Mouse (Mus musculus) telencephalon, adult 2 months (tissue): ENCODE results near the gene Stk4.

ENCODE experiments used
- DNase-seq: peaks from one replicate; pipeline ENCODE4 v3.0.0-alpha.2; 2011; ENCODE audit warnings: low read depth, low spot score

Gene Stk4

DNA sequence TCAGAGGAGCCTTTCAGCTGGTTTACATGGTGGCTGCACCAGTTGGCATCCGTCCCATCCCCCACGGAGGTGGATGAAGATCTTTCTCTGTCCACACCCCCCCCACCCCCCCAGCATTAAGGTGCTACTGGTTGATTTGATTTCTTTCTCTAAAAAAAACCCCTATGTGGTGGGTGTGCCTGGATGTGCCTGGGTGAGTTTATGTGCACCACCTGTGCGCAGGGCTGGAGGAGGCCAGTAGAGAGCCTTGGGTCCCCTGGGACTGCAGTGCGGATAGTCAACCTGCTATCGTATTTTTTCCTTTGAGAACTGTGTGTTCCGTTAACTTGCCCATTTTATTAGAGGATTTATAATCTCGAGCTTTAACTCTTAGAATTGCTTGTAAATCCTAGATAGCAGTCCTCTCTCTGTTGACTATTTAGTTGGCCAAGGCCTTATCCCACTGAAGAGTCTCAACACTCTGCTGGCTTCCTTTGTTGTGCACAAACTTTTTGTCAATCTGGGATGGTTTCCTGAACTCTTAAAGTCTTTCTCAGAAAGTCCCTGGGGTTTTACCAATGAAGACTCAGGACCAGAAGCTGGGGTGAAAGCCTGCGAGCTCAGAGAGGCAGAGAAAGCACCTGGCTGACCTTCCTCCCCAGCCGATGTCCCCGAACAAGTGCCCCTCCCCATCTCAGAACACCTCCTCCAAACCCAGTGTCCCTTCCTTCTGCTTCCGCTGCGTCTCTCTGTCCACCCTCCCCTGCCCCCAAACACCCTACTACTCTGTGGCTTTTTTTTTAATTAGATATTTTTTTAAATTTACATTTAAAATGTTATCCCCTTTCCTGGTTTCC, 58.7 kb downstream of the Stk4 start:
- no peak for DNase-seq

DNA sequence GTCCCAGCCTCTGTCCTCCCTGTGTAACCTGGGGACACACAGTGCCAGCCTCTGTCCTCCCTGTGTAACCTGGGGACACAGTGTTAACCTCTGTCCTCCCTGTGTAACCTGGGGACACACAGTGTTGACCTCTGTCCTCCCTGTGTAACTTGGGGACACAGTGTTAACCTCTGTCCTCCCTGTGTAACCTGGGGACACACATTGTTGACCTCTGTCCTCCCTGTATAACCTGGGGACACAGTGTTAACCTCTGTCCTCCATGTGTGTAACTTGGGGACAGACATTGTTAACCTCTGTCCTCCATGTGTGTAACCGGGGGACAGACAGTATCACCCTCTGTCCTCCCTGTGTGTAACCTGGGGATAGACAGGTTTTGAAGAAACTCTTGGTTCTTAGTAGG, 61.5 kb downstream of the Stk4 start:
- no peak for DNase-seq

DNA sequence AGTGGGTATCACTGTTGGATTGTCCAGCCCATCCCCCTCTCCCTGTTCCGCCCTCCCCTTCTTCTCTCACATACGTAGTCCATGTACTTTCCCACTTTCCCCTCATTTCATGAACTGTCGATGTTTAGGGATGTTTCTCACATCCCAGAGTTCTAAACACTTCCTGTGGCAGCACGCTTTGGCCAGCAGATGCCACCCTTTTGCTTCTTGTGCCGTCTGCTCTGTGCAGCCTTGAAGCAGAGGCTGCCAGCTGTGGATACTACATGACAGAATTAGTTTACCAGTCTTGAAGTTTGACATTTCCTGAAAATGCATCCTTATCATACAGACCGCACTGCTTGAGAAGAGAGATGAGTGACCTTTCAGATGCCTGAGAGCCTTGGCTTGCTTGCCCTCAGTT, 64.4 kb downstream of the Stk4 start:
- no peak for DNase-seq

DNA sequence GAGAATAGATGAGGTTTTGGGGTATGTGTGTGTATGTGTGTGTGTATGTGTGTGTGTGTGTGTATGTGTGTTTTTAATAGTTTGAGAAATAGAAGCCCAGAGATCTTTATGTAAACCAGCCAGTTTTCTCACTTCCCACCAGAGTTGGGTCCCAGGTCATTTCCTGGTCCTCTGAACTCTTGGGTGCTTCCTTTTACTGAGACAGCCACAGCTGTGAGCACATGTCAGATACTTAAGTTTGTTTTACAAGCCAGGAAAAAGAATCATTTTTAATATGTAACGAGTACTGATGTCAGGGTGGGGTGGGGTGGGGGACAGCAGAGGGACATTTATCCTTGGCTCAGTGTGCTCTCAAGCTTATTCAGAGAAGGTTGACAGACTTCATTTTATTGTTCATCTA, 65.2 kb downstream of the Stk4 start:
- DNase-seq = no peak

DNA sequence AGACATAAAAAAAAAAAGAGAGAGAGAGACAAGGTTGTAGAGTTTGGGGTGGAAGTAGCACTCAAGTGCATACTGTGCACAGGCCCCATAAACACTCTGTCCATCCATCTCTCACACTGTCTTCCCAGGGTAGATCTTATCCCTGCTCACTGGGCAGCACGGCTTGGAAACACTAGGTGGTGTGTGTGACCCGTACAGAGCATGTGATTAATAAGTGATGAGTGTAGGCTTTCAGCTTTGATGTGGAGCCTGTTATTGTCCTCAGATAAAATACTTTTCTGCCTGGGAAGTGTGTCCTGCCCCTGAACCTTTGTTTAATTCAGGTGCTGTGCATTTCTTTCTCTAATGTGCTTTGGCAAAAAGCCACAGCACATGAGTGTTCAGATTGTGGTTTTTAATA, 66.3 kb downstream of the Stk4 start:
- DNase-seq = no peak

DNA sequence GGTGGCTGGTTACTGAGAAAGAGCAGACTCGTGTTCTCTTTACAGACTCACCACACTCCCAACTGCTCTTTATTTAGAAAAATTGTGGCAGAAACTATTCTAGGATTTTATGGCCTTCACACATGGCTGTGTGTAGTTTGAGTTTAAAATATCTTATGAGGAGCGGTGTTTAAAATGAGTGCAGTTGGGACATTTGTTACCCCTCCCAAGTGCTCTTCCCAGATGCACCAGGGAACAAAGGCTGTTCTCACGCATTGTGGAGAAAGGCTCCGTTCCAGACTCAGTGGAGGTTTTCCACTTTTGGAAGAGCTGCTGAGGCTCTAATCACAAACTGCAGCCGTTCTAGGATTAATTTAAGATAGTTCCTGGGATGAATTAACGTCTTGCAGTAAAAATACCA, 67.6 kb downstream of the Stk4 start:
- DNase-seq = peak; percentile 80

DNA sequence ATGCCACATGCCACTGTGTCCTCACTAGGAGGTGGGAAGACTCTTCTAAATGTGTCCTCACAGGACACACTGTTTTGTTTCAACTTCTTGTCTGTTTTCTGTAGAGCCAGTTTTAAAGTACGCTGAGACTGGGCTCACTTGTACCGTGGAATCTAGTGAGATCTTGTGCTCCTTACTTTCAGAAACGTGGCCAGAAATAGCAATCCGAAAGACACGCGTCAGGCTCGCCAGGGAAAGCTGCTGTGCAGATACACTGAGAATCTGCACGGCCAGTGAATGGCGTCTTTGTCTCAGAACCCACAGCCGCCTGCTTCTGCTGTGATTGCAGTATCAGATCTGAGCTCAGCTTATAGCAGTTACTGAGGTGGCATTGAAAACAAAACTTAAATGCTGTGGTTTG, 71.9 kb downstream of the Stk4 start:
- no peak for DNase-seq

DNA sequence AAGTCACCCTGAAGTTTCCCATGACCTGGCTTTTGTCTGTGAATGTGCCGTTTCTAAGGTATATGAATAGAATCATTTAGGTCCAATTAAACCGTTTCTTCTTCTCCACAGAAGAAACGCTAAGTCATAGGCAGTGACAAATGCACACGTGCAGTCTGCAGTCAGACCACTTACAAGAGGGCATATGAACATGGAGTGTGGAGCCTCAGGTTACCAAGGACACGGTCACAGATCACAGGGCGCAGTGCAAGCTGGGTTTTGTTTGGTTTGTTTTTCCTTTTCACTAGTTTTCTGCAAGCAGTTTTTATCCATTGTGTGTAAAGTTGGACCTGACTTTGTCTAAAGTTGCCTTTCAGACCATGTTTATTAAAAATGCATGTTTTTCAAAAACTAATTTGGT, 73.9 kb downstream of the Stk4 start:
- no peak for DNase-seq

DNA sequence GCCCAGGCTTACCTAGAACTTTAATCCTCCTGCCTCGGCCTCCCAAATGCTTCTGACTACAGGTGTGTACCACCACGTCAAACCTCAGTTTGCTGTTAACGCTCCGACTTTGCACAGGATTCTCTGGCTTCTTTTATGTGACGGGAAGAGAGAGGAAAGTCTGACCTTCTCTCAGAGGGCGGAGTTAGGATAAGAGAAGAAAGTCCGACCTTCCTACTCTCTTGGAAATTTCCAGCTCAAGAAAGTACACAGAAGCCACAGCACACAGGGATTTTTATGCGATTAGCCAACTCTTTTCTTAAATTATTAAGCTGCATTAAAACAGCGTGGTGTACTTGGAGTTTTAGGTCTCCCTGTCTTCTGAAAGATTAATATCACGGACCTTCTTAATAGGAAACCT, 74.4 kb downstream of the Stk4 start:
- DNase-seq = no peak

DNA sequence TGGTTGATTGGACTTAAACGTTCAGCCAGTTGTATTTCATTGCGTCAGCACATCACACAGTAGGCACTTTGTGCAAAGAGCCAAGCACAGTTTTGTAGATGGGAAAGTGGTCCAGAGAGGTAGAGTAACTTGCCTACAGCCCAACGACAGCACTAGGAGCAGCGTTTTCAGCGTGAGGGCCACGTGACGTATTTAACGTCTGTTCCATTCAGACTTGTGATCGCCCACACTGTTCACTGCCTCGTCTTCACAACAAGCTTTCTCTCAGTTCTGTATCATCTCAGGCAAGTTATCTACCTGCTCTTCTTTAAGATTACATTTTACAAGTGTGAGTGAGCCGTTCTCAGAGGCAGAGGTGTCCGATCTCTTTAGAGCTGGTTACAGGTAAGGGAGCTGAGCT, 76.4 kb downstream of the Stk4 start:
- DNase-seq = no peak

DNA sequence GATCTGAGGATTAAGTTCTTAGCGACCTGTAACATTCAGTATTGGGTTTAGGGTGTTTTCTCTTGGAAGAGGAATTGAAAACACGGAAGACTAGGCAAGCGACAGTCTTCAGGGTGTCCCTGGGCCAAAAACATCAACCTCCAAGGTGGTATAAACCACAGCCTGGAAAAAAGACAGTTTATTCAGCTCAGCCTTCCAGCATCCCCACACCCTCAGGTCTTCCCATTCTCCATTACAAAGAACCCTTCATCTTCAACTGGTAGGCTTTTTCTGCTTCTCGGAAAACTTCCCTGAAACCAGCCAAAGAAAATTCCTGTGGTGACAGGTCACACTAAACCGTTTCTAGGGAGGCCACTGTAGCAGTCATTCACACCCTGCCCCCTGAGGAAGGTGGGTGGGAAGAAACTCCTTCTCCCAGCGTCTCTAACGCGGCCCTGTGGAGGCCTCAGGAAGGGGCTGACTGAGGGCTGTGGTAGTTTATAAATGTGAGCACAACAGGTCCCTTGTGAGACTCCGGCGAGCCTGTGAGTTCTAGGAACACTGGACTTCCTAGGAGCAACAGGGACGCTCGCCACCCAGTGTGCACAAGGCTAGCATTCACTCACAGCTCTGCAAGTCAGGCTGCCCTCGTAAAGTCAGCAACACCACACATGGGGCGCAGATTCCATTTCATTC, 80.1 kb downstream of the Stk4 start:
- DNase-seq = no peak

DNA sequence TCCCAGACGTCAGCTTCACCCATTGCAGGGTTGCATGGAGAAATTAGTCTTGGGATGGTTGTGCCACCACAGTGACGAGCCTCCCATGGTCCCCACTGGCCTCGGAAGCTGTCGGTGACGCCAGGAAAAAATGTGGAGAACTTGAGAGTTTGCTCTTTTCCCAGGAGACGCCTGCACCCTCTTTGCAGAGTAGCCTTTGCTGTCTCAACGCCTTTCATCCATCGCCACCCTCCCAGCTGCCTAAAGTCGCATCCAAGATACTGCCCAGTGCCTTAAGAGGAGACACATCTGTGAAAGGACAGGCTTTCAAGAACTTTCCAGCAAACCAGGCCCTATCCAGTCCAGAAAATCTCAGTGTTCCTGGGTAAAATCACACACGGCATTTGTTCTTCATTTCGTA, 82.2 kb downstream of the Stk4 start:
- DNase-seq = no peak

DNA sequence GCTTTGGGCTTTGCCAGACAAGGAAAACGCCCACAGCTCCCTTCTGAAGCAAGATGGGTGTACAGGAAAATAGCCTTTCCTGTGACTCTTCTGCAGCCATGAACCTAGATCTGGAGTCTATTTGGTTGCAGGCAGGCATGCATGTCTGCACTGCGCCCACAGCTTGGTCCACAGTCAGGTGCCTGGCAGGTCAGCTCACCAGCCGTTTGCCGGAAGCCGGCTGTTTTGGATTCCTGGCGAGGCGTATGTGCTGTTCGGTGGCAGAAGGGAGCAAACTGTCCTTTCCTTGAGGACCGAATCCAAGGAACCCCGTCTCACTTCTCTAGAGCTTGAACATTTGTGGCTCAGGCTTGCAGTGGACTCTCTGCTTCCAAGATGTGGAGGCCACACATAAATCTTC, 83.9 kb downstream of the Stk4 start:
- no peak for DNase-seq

DNA sequence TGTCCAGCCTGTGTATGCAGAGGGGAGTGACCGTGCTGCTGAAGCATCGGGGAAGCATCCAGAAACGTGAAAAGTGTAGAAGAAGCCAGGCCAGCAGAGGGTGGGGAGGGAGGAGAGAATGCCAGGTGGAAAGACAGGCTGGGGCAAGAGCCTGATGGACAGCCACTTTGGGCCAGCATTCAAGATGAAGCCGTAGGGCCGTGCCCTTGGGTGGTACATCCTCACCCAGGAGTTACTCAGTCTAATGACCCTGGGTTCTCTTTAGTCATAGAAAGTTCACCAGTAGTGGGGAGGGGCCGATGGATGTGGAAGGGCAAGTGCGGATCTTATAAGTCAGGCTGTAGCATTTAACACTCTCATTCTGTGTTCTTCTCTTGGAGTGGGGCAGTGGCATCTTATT, 86.0 kb downstream of the Stk4 start:
- DNase-seq = no peak

DNA sequence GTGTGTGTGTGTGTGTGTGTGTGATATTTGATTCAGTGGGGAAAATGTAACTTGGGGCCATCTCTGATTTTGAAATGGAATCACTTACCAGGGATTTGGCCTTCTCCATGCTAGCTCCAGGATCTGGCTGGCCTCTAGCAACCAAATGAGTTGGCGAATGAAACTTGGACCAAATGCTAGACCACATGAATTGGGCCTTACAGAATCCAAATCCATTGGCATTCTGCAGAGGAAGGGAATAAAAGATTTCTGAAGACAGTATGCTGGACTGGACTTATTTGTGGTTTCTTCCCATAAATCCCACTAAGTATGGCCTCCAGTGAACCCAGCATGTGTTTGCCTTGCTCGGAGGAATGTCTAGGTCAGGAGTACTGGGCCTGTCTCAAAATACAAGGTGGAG, 88.7 kb downstream of the Stk4 start:
- no peak for DNase-seq

DNA sequence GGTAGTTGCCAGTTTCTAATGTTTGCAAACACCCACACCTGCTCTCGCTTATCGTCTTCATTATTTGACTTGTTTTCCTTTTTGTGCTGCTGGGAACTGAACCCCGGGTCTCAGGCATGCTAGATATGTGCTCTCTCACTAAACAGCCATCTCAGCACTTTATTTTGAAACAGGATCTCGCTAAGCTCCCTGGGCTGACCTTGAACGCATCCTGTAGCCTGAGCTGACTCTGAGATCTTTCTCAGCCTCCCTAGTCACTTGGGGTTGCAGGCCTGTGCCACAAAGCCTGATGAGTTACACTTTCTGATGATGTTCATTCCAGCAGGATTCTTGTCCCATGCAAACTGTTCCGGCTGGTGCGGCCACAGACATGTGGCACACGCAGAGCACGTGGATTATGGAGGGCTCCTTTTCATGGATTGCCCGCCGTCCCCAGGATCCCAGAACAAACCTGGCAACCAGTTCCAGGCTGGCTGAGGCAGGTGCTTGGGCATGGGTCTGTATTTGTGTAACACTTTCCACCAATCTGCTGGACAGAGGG, 91.5 kb downstream of the Stk4 start:
- DNase-seq = no peak

DNA sequence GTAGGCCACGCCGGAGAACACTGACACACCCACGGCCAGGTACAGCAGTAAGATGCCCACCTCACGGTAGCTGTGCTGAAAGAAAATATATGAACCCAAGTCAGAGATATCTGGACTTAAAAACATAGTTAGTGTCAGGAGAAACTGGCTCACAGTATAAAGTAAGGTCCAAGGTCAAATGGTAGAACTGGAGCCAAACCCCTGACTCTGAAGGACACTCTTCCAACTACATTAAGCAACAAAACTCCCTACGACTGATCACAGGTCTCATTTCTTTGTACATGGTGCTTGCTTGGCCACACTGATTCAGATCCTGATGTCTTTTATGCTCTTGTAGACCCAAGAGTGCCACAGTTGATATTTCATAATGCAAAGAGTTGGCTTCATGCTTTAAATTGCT, 94.8 kb downstream of the Stk4 start:
- DNase-seq = no peak

DNA sequence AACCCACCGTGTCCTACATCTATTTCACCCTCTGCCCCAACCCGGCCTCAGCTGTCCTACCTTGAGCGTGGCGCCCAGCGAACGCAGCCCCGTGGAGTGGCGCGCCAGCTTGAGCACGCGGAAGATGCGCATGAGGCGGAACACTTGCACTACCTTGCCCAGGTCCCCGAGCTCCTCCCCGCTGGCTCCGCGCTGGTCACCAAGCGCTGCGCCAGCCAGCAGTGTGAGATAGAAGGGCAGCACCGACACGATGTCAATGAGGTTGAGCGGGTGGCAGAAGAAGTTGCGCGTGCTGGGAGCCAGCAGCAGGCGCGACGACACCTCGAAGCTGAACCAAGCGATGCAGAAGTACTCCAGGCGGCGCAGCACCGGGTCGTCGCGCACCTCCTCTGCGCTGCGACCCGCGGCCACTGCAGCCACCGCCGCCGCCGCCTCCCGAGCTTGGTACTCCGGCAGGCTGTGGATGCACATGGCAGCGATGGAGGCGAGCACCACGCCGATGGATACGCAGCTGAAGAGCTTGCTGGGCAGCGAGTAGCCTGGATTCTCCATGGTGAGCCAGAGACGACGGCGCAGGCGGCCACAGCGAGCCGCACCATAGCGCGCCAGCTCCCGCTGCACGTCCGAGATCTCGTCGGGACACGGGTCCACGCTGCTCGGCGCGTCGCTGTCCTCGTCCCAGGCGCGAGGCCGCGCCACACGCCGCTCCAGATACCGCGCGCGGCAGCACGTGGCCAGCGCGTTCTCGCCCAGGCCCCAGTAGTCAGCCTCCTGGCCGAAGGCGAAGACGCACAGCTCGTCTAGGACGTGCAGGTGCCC, 97.8 kb downstream of the Stk4 start:
- no peak for DNase-seq

DNA sequence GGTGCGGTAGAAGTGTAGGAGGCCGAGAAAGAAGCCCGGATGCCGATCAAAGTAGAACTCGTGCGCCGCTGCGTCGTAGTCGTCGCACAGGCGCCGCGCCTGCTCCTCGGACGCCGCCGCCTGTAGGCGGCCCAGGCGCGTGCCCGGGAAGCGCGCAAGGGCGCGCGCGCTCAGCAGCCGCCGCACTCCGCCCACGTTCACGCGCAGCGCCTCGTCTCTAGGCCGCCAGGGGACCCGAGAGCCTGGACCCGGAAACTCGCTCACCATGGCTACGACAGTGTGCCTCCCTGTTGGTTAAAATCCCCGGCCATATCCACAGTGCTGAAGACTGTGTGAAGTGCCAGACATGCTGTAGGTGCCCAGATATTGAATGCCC, 98.4 kb downstream of the Stk4 start:
- no peak for DNase-seq

DNA sequence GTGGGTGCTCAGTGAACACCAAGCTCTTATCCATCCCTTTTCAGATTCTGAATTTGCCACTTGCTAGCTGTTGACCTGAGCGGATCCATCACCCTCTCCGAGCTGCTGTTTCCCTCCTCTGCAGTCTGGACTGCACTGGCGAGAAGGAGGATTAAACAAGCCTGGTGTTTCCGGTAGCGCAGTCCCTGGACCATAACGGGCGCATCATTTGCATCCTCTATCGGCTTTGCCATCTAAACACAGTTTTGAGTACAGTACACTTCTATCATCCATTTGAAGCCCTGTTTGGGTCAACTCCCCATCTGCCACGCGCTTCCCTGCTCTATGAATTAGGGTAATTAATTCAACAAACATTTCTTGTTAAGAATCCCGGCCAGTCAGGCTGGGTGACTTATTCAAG, 100.2 kb downstream of the Stk4 start:
- no peak for DNase-seq

DNA sequence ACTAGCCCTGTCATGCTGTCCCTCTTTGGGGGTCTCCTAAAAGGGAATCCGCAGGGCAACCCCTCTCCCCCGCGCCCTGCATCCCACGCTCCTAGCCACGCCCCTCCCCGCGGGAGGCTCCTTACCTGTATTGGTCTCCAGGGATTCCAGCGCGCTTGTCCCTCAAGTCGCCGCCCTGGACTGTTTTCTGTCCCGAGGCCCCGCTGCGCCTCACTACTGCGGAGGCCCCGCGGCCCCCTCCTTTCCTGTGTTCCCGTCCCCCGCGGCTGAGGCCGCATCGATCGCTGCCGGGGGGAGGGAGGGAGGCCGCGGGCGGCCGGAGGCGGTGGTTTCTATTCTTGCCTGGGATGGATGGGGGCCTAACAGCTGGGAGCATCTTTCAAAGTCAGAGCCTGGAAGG, 100.8 kb downstream of the Stk4 start, which contains the start of gene Kcns1:
Kcns1 (minus strand) TSS at position 212 of the 400 bp plus-strand sequence.
- DNase-seq = no peak

DNA sequence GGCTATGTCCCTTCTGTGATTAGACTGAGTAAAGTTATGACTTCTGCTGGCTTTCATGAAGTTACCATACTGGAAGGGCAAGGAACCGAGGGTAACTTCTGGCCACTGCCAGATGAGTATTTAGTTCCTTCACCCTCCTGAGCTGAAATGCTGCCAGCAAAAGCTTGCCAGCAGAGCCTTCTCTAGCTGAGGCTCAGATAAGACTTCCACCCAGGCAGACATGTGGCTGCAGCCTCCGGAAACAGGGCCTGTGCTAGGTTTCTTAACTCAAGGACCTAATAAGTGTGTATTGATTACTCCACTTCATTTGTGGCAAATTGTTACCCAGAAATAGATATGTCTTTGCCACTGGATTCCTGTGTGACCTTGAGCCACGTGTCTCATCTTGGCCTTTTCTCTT, 103.3 kb downstream of the Stk4 start:
- no peak for DNase-seq
